8 mouse cellular contexts compared by ENCODE assay signal in genomic region chr1:156041451-156042241, GRCm38 (mm10). TPM values are rescaled to one million over a fixed set of nuclear protein-coding genes. Genes with fewer than 3 reads are reported as not detected.
DNase-seq lines count a peak whose midpoint lies in the region; ATAC-seq and TF ChIP-seq lines count a peak whose summit lies in the region.

No protein-coding gene starts in this region.

- peak overlapping the region; percentile 68 for H3K9ac ChIP-seq in kidney, embryonic 15.5 days
- peak overlapping the region; percentile 13; the same call in 1 of the 2 replicates for H3K9ac ChIP-seq in hindbrain, postnatal 0 days (replicated peaks; ENCODE audit: low read length)

- H3K4me2 ChIP-seq in kidney, embryonic 15.5 days = peak overlapping the region; percentile 65
- peak overlapping the region; percentile 64 for H3K4me2 ChIP-seq in hindbrain, postnatal 0 days (ENCODE audit: low read depth, low read length)
- peak overlapping the region; percentile 88 for H3K4me2 ChIP-seq in myocyte (ENCODE audit: low read depth)

- no peak overlapping the region for H3ac ChIP-seq in myocyte (ENCODE audit: control insufficient read depth, insufficient read length)

- peaks cover 49% of the 10 kb centered on the region for H3K4me1 ChIP-seq in kidney, embryonic 15.5 days
- peaks cover 2% of the 10 kb centered on the region; the same call in 1 of the 2 replicates for H3K4me1 ChIP-seq in brown adipose tissue, adult 24 weeks (ENCODE audit: control insufficient read depth, insufficient read depth, insufficient read length, low read length)
- peaks cover 8% of the 10 kb centered on the region for H3K4me1 ChIP-seq in hindbrain, postnatal 0 days (ENCODE audit: insufficient read depth, low read length)

- peak overlapping the region; percentile 69 for H3K4me3 ChIP-seq in kidney, embryonic 15.5 days (replicated peaks)
- peak overlapping the region; percentile 59 for H3K4me3 ChIP-seq in brown adipose tissue, adult 24 weeks (ENCODE audit: insufficient read depth, low read depth, low read length)
- peak overlapping the region; percentile 71 for H3K4me3 ChIP-seq in hindbrain, postnatal 0 days (ENCODE audit: low read length)
- peak overlapping the region; percentile 52 for H3K4me3 ChIP-seq in myocyte

- intact Hi-C loops in left cerebral cortex, postnatal 4 days (cut with DNase I) = no loop called here
- intact Hi-C loops in left cerebral cortex, postnatal 36 days (cut with DNase I) = no loop called here

- 27% methylated on average over 7 of the region's 7 CpGs for WGBS in kidney, embryonic 15.5 days
- 47% methylated on average over 7 of the region's 7 CpGs for WGBS in hindbrain, postnatal 0 days

- no peak overlapping the region for H3K27ac ChIP-seq in kidney, embryonic 15.5 days
- peak overlapping the region; percentile 41 for H3K27ac ChIP-seq in brown adipose tissue, adult 24 weeks (replicated peaks; ENCODE audit: low read depth, low read length)
- no peak overlapping the region for H3K27ac ChIP-seq in hindbrain, postnatal 0 days

- DNase-seq in kidney, adult 11 months = no peak
- DNase-seq in hindbrain, postnatal 0 days (ENCODE audit: low spot score) = no peak
- no peak for DNase-seq in thymus, postnatal 14 days
- no peak for DNase-seq in left cerebral cortex, postnatal 4 days
- DNase-seq in left cerebral cortex, postnatal 36 days (ENCODE audit: low spot score in 2 of 2) = no peak

- H3K9me3 ChIP-seq in kidney, embryonic 15.5 days (replicated peaks) = no peaks in the 10 kb centered on the region
- no peaks in the 10 kb centered on the region for H3K9me3 ChIP-seq in hindbrain, postnatal 0 days (ENCODE audit: low read length)

- no peak for TF ChIP-seq POLR2A in myocyte (IDR thresholded peaks at IDR 0.05; ENCODE audit: insufficient read length, low read depth)

- H3K36me3 ChIP-seq in kidney, embryonic 15.5 days = peaks cover 30% of the 10 kb centered on the region
- H3K36me3 ChIP-seq in hindbrain, postnatal 0 days (ENCODE audit: insufficient read depth, low read length) = no peaks in the 10 kb centered on the region
- H3K36me3 ChIP-seq in myocyte (ENCODE audit: control insufficient read depth, insufficient read depth) = peaks cover 21% of the 10 kb centered on the region

- peaks cover 93% of the 10 kb centered on the region for H3K79me2 ChIP-seq in myocyte (ENCODE audit: control insufficient read depth, insufficient read depth)

- no peaks in the 10 kb centered on the region for H3K27me3 ChIP-seq in kidney, embryonic 15.5 days
- no peaks in the 10 kb centered on the region for H3K27me3 ChIP-seq in hindbrain, postnatal 0 days (ENCODE audit: insufficient read depth, low read length)
- no peaks in the 10 kb centered on the region for H3K27me3 ChIP-seq in myocyte (ENCODE audit: control insufficient read depth, insufficient read depth, insufficient read length)

- ATAC-seq in kidney, embryonic 15.5 days (replicated peaks; ENCODE audit: low FRiP score) = no peak
- ATAC-seq in hindbrain, postnatal 0 days = no peak

- TF ChIP-seq CTCF in hindbrain, postnatal 0 days (IDR thresholded peaks at IDR 0.05; ENCODE audit: low read depth) = no peak

TF ChIP-seq in myocyte, 11 proteins besides CTCF, POLR2A, EP300 and RAD21:
- peak; percentile 22 for TF ChIP-seq USF1 (IDR thresholded peaks at IDR 0.05; ENCODE audit: low read depth)
- TF ChIP-seq REST (IDR thresholded peaks at IDR 0.05; ENCODE audit: insufficient read depth, insufficient read length) = no peak
TF ChIP-seq in myocyte: peak in this region for 1.

RNA-seq across cellular contexts. Expression of gene Tor1aip1, which starts 5.4 kb away (rescaled TPM):
- polyA plus RNA-seq in kidney, embryonic 15.5 days (2015; fragmentation: Nextera tagmentation; extraction: Ambion mirVana) = 41.4 and 45.8 TPM in 2 replicates
- polyA plus RNA-seq in brown adipose tissue, adult 24 weeks (2012; ENCODE audit: insufficient read depth, insufficient read length, missing spikeins) = 52.9 and 65.1 TPM in 2 replicates
- 23.1 and 30.5 TPM in 2 replicates for total RNA-seq in hindbrain, postnatal 0 days (2014; rRNA removed)
- 26.9 and 30.1 TPM in 2 replicates for polyA plus RNA-seq in hindbrain, postnatal 0 days (2015; fragmentation: Nextera tagmentation; extraction: Ambion mirVana)
- polyA plus RNA-seq in myocyte (2012; fragmentation: generic; extraction: Trizol) = 15.8 TPM
- total RNA-seq in left cerebral cortex, postnatal 4 days (2021) = 10 to 100 TPM; 17.4 to 20.6 TPM
- 10 to 100 TPM; 26.4 to 30.6 TPM for total RNA-seq in left cerebral cortex, postnatal 36 days (2021)

RNA-seq across cellular contexts. Expression of gene Tor1aip2, which starts 6.4 kb away (rescaled TPM):
- 112 and 114 TPM in 2 replicates for polyA plus RNA-seq in kidney, embryonic 15.5 days (2015; fragmentation: Nextera tagmentation; extraction: Ambion mirVana)
- polyA plus RNA-seq in brown adipose tissue, adult 24 weeks (2012; ENCODE audit: insufficient read depth, insufficient read length, missing spikeins) = 61.1 and 70.9 TPM in 2 replicates
- 69.4 and 71.7 TPM in 2 replicates for total RNA-seq in hindbrain, postnatal 0 days (2014; rRNA removed)
- 52.1 and 52.5 TPM in 2 replicates for polyA plus RNA-seq in hindbrain, postnatal 0 days (2015; fragmentation: Nextera tagmentation; extraction: Ambion mirVana)
- polyA plus RNA-seq in myocyte (2012; fragmentation: generic; extraction: Trizol) = 54.6 TPM
- 10 to 100 TPM; 51.4 to 54.7 TPM for total RNA-seq in left cerebral cortex, postnatal 4 days (2021)
- 10 to 100 TPM; 48.5 to 51.0 TPM for total RNA-seq in left cerebral cortex, postnatal 36 days (2021)
